Mouse (Mus musculus): Measurements from ENCODE around the gene Manbal. TPM values are rescaled to one million over a fixed set of nuclear protein-coding genes. Genes with fewer than 3 reads are reported as not detected.

The Manbal gene
- 101 and 108 TPM in 2 replicates for polyA plus RNA-seq (2012; rRNA removed)

DNA sequence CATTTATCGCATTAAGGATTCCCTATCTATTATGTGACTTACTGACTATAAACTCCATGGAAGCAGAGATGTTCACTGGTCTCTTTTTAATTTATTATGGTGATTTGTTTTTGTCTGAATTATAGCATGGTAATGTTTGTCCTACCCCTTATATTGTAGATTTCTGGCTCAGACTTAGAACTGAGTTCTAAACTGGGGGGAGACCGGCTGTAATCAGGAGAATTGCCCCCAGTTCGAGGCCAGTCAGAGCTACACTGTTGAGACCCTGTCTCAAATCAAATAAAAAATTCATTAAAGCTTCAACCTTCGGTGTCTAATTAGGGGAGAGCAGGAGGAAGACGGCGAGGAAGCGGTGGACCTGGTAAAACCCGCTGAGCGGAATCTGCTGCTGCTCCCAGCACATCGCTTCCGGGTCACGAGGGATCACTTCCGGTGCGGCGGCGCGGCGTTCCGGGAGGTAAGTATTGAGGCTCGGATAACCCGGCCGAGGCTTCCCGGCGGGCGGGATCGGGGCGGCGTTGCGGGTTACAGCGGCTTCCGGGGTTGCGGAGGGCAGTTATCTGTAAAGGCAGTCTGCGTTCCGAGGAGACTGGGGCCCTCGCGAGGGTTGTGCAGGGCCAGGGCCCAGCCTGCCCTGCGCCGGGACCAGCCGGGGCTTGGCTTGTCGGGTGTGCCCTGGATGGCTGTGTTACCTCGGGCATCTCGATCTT is at the start of gene Manbal:
Gene Manbal (plus strand): TSS at position 411 of the 710 bp plus-strand sequence.
- Histone ChIP-seq H3K4me1 (ENCODE audit: control insufficient read depth, insufficient read depth, low read length) (no peaks in the 10 kb centered on the region), H3K4me3 (ENCODE audit: insufficient read depth, low read length) (peak within 1 kb of the TSS; percentile 75), H3K27ac (ENCODE audit: insufficient read depth, low read length) (peak within 1 kb of the TSS; percentile 65; the same call in 1 of the 2 replicates)
- no peak for TF ChIP-seq CTCF (IDR thresholded peaks at IDR 0.05; ENCODE audit: extremely low read depth, insufficient read depth, low read length)
- peak; percentile 80 for TF ChIP-seq POLR2A (IDR thresholded peaks at IDR 0.05; ENCODE audit: extremely low read depth, insufficient read depth, low read length)

DNA sequence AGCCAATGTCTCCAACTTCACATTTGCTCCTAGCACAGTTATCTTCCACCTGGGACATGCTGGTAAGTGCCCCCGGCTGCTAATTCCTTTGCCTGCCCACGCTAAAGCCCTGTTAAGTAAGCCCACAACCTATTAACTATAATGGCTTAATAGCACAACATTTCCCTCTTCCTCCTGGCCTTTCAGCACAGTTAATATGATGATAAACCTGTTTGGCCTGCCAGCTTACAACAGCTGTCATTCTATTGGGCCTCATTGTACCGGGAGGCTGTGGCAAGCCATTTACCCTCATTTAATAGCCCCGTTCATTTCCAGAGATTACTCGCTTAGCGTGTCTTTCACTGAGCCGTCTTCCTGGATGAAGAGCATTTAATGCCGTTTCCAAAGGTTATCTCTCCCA is 47.3 kb upstream of the Manbal start:
- no peak for TF ChIP-seq POLR2A (IDR thresholded peaks at IDR 0.05; ENCODE audit: extremely low read depth, insufficient read depth, low read length)
- no peak for TF ChIP-seq CTCF (IDR thresholded peaks at IDR 0.05; ENCODE audit: extremely low read depth, insufficient read depth, low read length)
- no peak overlapping the region for H3K27ac ChIP-seq (ENCODE audit: insufficient read depth, low read length)
- no peaks in the 10 kb centered on the region for H3K4me1 ChIP-seq (ENCODE audit: control insufficient read depth, insufficient read depth, low read length)
- no peak overlapping the region for H3K4me3 ChIP-seq (ENCODE audit: insufficient read depth, low read length)

DNA sequence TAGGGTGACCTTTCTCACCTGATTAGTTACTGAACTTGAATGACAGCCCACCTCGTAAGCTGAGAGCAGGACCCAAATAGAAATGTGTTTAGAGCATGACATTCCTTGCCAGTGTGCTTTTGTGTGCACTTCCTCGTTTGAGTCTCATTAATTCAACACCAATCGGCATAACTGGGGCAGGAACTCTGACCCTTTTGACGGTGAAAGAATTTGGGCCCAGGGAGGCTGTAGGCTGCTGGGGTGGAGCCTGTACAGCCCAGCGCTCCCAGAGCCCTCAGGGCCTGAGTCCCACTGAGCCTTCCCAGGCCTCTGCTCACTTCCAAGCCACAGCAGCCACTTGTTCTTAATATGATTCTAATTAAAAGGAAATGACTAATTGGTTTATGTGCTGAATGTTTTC is 46.5 kb upstream of the Manbal start:
- H3K4me1 ChIP-seq (ENCODE audit: control insufficient read depth, insufficient read depth, low read length) = no peaks in the 10 kb centered on the region

DNA sequence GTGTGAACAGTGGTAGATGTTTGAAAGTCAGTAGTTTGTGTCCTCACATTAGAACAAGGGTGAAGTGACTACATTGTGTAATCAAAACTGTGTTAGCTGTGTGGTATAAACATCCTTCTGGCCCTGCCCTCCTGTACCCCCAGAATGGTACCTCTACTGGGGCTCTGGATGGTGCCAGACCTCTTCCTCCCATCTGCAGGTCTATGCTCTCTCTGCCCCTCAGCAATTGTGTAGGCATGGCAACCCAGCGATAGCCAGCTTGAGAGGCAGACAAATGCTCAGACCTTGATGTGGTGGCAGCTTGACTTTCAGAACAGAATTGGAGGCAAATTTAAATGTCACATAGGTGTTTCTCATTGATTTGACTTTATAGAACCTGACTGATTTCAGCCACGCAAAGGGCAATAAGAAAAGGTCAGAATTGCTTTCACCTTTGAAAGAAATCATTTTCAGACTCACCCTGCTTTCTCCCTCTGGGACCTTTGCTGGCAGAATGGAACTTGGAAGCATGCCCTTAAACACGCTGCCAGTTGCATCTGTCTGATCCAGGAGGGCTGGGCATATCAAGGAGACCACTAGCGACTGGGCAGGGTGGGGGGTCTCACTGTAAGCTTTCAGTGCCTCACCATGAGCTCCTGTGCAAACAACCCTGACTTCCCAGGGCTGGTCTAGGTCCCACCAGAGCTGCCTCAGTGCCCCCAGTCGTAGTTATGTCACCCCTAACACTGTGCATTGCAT is 45.2 kb upstream of the Manbal start:
- no peak for TF ChIP-seq POLR2A (IDR thresholded peaks at IDR 0.05; ENCODE audit: extremely low read depth, insufficient read depth, low read length)
- TF ChIP-seq CTCF (IDR thresholded peaks at IDR 0.05; ENCODE audit: extremely low read depth, insufficient read depth, low read length) = no peak
- Histone ChIP-seq H3K4me1 (ENCODE audit: control insufficient read depth, insufficient read depth, low read length) (no peaks in the 10 kb centered on the region), H3K27ac (ENCODE audit: insufficient read depth, low read length) (no peak overlapping the region), H3K4me3 (ENCODE audit: insufficient read depth, low read length) (no peak overlapping the region)

More for the DNA sequence above, 46.5 kb upstream of the Manbal start:
- TF ChIP-seq POLR2A (IDR thresholded peaks at IDR 0.05; ENCODE audit: extremely low read depth, insufficient read depth, low read length) = no peak
- TF ChIP-seq CTCF (IDR thresholded peaks at IDR 0.05; ENCODE audit: extremely low read depth, insufficient read depth, low read length) = no peak
- Histone ChIP-seq H3K4me3 (ENCODE audit: insufficient read depth, low read length) (no peak overlapping the region), H3K27ac (ENCODE audit: insufficient read depth, low read length) (no peak overlapping the region)

DNA sequence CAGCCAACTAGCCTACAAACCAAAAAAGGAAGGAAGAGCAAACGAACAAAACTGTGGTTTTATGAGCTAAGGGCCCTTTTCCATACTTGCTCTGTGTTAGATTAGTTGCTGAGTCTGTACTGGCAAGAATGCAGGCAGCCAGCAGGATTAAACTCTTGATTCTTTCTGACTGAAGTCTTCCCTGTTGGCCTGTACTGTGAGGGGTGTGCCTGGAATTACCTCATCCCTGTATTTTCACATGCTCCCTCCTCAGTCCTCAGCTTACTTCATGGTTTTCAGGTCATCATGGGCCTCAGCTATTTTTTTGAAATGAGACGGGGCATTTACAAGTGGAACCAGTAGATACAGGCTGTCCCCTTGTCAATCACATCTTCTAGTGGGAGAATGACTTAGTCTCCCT is 42.2 kb upstream of the Manbal start:
- Histone ChIP-seq H3K4me1 (ENCODE audit: control insufficient read depth, insufficient read depth, low read length) (no peaks in the 10 kb centered on the region), H3K27ac (ENCODE audit: insufficient read depth, low read length) (no peak overlapping the region), H3K4me3 (ENCODE audit: insufficient read depth, low read length) (no peak overlapping the region)
- no peak for TF ChIP-seq CTCF (IDR thresholded peaks at IDR 0.05; ENCODE audit: extremely low read depth, insufficient read depth, low read length)
- no peak for TF ChIP-seq POLR2A (IDR thresholded peaks at IDR 0.05; ENCODE audit: extremely low read depth, insufficient read depth, low read length)

DNA sequence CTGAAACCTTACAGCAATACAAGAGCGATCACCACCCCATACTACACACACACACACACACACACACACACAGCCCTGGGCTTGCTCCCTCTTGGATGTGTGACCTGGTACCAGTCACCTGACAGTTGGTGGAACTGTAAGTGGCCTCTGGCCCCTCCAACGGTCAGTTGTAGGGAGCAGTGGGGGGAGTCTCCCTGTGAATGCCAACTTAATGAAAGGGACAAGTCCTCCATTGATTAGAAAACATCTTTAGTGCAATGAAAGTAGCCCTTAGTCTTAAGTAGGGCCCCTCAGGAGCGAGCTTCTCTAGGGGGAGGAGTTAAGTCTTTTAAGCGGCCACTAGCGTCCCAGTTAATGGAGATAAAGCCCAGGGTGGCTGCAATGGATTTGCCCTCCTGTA is 39.3 kb upstream of the Manbal start:
- H3K27ac ChIP-seq (ENCODE audit: insufficient read depth, low read length) = no peak overlapping the region
- TF ChIP-seq CTCF (IDR thresholded peaks at IDR 0.05; ENCODE audit: extremely low read depth, insufficient read depth, low read length) (no peak), POLR2A (IDR thresholded peaks at IDR 0.05; ENCODE audit: extremely low read depth, insufficient read depth, low read length) (no peak)
- no peaks in the 10 kb centered on the region for H3K4me1 ChIP-seq (ENCODE audit: control insufficient read depth, insufficient read depth, low read length)
- H3K4me3 ChIP-seq (ENCODE audit: insufficient read depth, low read length) = no peak overlapping the region

DNA sequence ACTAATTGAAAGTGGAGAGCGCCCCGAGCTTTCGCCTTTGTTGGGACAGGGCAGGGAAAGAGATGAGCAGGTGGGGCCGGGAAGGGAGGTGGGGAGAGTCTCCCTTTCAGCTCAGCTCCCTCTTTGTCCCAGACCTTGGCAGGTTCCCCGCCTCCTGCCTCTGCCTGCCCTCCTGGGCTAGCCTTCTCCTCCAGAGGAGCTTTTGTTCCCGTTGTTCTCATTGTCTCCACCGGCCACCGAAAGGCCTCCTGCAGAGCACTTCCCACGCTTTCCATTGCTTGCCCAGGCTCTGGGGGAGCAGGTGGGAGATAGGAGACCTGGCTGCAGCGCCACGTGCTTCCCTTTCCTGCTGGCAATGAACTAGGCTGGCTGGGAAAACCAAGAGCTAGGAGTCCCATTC is 38.8 kb upstream of the Manbal start:
- no peak overlapping the region for H3K4me3 ChIP-seq (ENCODE audit: insufficient read depth, low read length)

DNA sequence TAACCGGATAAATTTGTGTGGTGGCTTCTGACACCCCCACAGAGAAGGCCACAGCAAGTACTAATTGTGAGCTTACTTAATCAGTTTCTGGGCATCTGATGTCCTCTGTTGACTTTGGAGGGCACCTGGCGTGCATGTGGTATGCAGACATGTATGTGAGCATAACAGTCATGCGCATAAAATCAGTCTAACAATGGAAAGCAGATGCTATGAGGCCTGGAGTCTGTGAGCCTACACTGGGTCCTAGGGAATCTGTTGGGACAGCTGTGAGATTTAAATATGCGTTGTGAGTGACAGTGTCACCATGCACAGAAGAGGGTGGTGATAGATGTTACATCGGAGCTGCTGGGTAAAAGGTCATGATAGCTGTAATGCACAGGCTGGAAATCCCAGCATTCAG is 35.3 kb upstream of the Manbal start:
- H3K4me1 ChIP-seq (ENCODE audit: control insufficient read depth, insufficient read depth, low read length) = no peaks in the 10 kb centered on the region
- no peak for TF ChIP-seq POLR2A (IDR thresholded peaks at IDR 0.05; ENCODE audit: extremely low read depth, insufficient read depth, low read length)
- no peak for TF ChIP-seq CTCF (IDR thresholded peaks at IDR 0.05; ENCODE audit: extremely low read depth, insufficient read depth, low read length)
- no peak overlapping the region for H3K27ac ChIP-seq (ENCODE audit: insufficient read depth, low read length)
- H3K4me3 ChIP-seq (ENCODE audit: insufficient read depth, low read length) = no peak overlapping the region

More for the DNA sequence above, 38.8 kb upstream of the Manbal start:
- TF ChIP-seq POLR2A (IDR thresholded peaks at IDR 0.05; ENCODE audit: extremely low read depth, insufficient read depth, low read length) (no peak), CTCF (IDR thresholded peaks at IDR 0.05; ENCODE audit: extremely low read depth, insufficient read depth, low read length) (no peak)
- Histone ChIP-seq H3K27ac (ENCODE audit: insufficient read depth, low read length) (no peak overlapping the region), H3K4me1 (ENCODE audit: control insufficient read depth, insufficient read depth, low read length) (no peaks in the 10 kb centered on the region)

DNA sequence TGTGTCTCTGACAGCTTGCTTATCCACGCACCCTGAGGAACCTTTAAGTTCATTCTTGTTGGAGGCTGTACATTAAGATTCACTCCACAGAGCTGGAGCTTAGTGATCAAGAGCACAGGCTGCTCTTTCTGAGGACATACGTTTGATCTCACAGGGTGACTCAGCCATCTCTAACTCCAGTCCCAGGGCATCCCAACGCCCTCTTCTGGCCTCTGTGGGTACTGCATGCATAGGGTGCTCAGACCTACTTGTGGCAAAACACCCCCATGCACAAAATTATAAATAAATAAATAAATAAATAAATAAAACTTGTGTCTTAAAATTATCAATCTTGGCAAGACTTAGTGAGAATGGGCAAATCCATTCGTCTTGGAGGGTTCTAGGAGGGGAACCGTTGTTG is 28.7 kb upstream of the Manbal start:
- H3K4me3 ChIP-seq (ENCODE audit: insufficient read depth, low read length) = no peak overlapping the region
- no peak overlapping the region for H3K27ac ChIP-seq (ENCODE audit: insufficient read depth, low read length)

More for the DNA sequence above, 28.7 kb upstream of the Manbal start:
- peaks cover 1% of the 10 kb centered on the region; the same call in 1 of the 2 replicates for H3K4me1 ChIP-seq (ENCODE audit: control insufficient read depth, insufficient read depth, low read length)
- no peak for TF ChIP-seq POLR2A (IDR thresholded peaks at IDR 0.05; ENCODE audit: extremely low read depth, insufficient read depth, low read length)
- TF ChIP-seq CTCF (IDR thresholded peaks at IDR 0.05; ENCODE audit: extremely low read depth, insufficient read depth, low read length) = peak; percentile 66
